Mouse (Mus musculus) erythroblast, embryonic 14.5 days (primary cell): ENCODE measurements around the gene Nkiras2.

Source experiments
- GATA1 ChIP-seq: IDR thresholded peaks from 2 replicates; pipeline ENCODE4 v1.6.1; 2012; ENCODE audit warnings: low read length, inconsistent platforms, mixed read lengths
- TAL1 ChIP-seq: IDR thresholded peaks from 3 replicates; pipeline ENCODE4 v1.6.1; 2012; ENCODE audit warnings: low read length, inconsistent platforms, mixed read lengths

- TF ChIP-seq GATA1 (no peak), TAL1 (no peak)
Measured at GRCm38 (mm10) chr11:100601372-100601771, 17.7 kb upstream of the Nkiras2 start.
